Mouse (Mus musculus) spleen, adult 2 months (tissue): ENCODE measurements around the gene Fam43b.

Source experiments
- CTCF ChIP-seq: fragments of 200-500 bp; IDR thresholded peaks from 2 replicates; pipeline ENCODE4 v1.5.1; 2011; ENCODE audit warnings: mild to moderate bottlenecking, inconsistent platforms; ENCODE audit not compliant: insufficient read depth, insufficient read length, insufficient replicate concordance; ENCODE audit errors: extremely low read depth
- POLR2A ChIP-seq: fragments of 200-500 bp; IDR thresholded peaks from 2 replicates; pipeline ENCODE4 v1.6.1; 2011; ENCODE audit warnings: low read depth, low read length, inconsistent platforms

GRCm38 (mm10) chr4:138426778-138427705 is 30.7 kb upstream of the Fam43b start:
- TF ChIP-seq POLR2A: no peak
- TF ChIP-seq CTCF: peak; percentile 37; the same call in 1 of the 2 replicates
